24 mouse cellular contexts compared by ENCODE assay signal in genomic region chr6:121134249-121134648, GRCm38 (mm10). TPM values are rescaled to one million over a fixed set of nuclear protein-coding genes. Genes with fewer than 3 reads are reported as not detected.
DNase-seq lines count a peak whose midpoint lies in the region; ATAC-seq and TF ChIP-seq lines count a peak whose summit lies in the region.
"Had no signal": no experiment of that assay in that cellular context is flagged by ENCODE, and none has a peak within 500 bp of the region (broad histone marks: within the 10 kb centered on the region; RNA-seq: fewer than 3 reads in every experiment).

No protein-coding gene starts in this region.

- 26% methylated on average over 3 of the region's 3 CpGs for WGBS in midbrain, embryonic 10.5 days
- WGBS in midbrain, postnatal 0 days, result 16% methylated on average over 3 of the region's 3 CpGs

- no peak for TF ChIP-seq CTCF in midbrain, postnatal 0 days (IDR thresholded peaks at IDR 0.05)
- no peak for TF ChIP-seq CTCF in CH12.LX (conservative IDR thresholded peaks at IDR 0.05 in 1 of 2, IDR thresholded peaks at IDR 0.05 in 1 of 2; ENCODE audit: low read depth in 2 of 2, low read length in 2 of 2)

- in situ Hi-C loops in CH12.LX (cut with MboI; ENCODE audit: low pct_ligation_motif_present, low pct_unique_long_range_greater_than_20kb, low sequenced_read_pairs), result loop anchor here (5.0 kb wide), 2 partner anchors 43 to 162 kb away; no protein-coding TSS in a partner anchor

- H3K36me3 ChIP-seq in midbrain, embryonic 10.5 days, result no peaks in the 10 kb centered on the region
- no peaks in the 10 kb centered on the region for H3K36me3 ChIP-seq in midbrain, postnatal 0 days (ENCODE audit: insufficient read depth, low read length)
- H3K36me3 ChIP-seq in CH12.LX (replicated peaks in 1 of 2; ENCODE audit: control insufficient read depth in 1 of 2, insufficient read depth in 1 of 2, low read length in 1 of 2), result no peaks in the 10 kb centered on the region
- H3K36me3 ChIP-seq: G1E had no signal

- no peak overlapping the region for H3K4me2 ChIP-seq in midbrain, postnatal 0 days (ENCODE audit: low read depth, low read length, poor library complexity, severe bottlenecking)
- H3K4me2 ChIP-seq in CH12.LX (ENCODE audit: insufficient read depth, low read depth, poor library complexity, severe bottlenecking), result peak overlapping the region; percentile 61

- ATAC-seq in midbrain, postnatal 0 days (ENCODE audit: low FRiP score), result no peak
- ATAC-seq: activated CD4-positive, CD25-positive, alpha-beta regulatory T cell, adult 4 months; CD4-positive, CD25-positive, alpha-beta regulatory T cell, adult 4 months; Patski had no signal

- no peak overlapping the region for H3K4me3 ChIP-seq in midbrain, embryonic 10.5 days
- H3K4me3 ChIP-seq in midbrain, postnatal 0 days (ENCODE audit: low read depth, low read length), result no peak overlapping the region
- no peak overlapping the region for H3K4me3 ChIP-seq in CH12.LX (replicated peaks in 1 of 3; ENCODE audit: low read depth in 2 of 3, low read length in 2 of 3, poor library complexity in 1 of 3)

- no peaks in the 10 kb centered on the region for H3K9me3 ChIP-seq in midbrain, embryonic 10.5 days (replicated peaks)
- H3K9me3 ChIP-seq in midbrain, postnatal 0 days (ENCODE audit: low read length), result no peaks in the 10 kb centered on the region
- no peaks in the 10 kb centered on the region for H3K9me3 ChIP-seq in CH12.LX (replicated peaks; ENCODE audit: low read length)
- H3K9me3 ChIP-seq: G1E had no signal

- no peak overlapping the region for H3K9ac ChIP-seq in midbrain, postnatal 0 days (replicated peaks; ENCODE audit: low read length, poor library complexity, severe bottlenecking)
- no peak overlapping the region for H3K9ac ChIP-seq in CH12.LX (ENCODE audit: insufficient read depth, low read depth)

- no peak for TF ChIP-seq POLR2A in CH12.LX (IDR thresholded peaks at IDR 0.05; ENCODE audit: low read depth, low read length)

- peaks cover 36% of the 10 kb centered on the region for H3K27me3 ChIP-seq in midbrain, embryonic 10.5 days (ENCODE audit: low read depth, poor library complexity, severe bottlenecking)
- H3K27me3 ChIP-seq in midbrain, postnatal 0 days (ENCODE audit: insufficient read depth, low read length), result no peaks in the 10 kb centered on the region
- peaks cover 2% of the 10 kb centered on the region for H3K27me3 ChIP-seq in CH12.LX (replicated peaks)
- H3K27me3 ChIP-seq: Patski had no signal

- no peak for TF ChIP-seq RAD21 in CH12.LX (IDR thresholded peaks at IDR 0.05; ENCODE audit: low read depth, low read length)

- intact Hi-C loops in heart, postnatal 14 days (cut with DNase I), result loop anchor here (5.0 kb wide), 1 partner anchor 232 kb away; no protein-coding TSS in a partner anchor

- no peak for DNase-seq in midbrain, embryonic 10.5 days (ENCODE audit: low spot score)
- DNase-seq in midbrain, postnatal 0 days (ENCODE audit: low spot score), result no peak
- peak; percentile 45 for DNase-seq in CH12.LX (ENCODE audit: extremely low read depth)
- DNase-seq in ES-CJ7 (ENCODE audit: low read depth, low spot score), result peak; percentile 45
- DNase-seq in ZHBTc4 (ENCODE audit: low read depth, low spot score), result peak; percentile 53
- DNase-seq in heart, postnatal 14 days, result no peak
- no peak for DNase-seq in kidney, postnatal 4 days
- no peak for DNase-seq in thymus, postnatal 14 days
- DNase-seq: adrenal gland, adult 2 months; adrenal gland, adult 8-10 months; adrenal gland, postnatal 10 days; adrenal gland, postnatal 14 days; adrenal gland, postnatal 25 days; adrenal gland, postnatal 36 days; B cell, adult 2 months; cerebellum, adult 11 months; cerebellum, adult 11-12 months; cerebellum, adult 18-20 months; cerebellum, adult 2 months; cerebellum, adult 8-10 months had no signal

- H3K27ac ChIP-seq in midbrain, embryonic 10.5 days (replicated peaks), result 0 out of 2 replicates have a peak overlapping the region, but pooled peaks have one; percentile 33
- H3K27ac ChIP-seq in midbrain, postnatal 0 days (ENCODE audit: low read depth, low read length), result no peak overlapping the region
- H3K27ac ChIP-seq in CH12.LX (ENCODE audit: insufficient read depth, low read depth), result peak overlapping the region; percentile 34

- dilution Hi-C loops in CH12.LX (cut with MboI; ENCODE audit: extremely low pct_ligation_motif_present, extremely low pct_unique_long_range_greater_than_20kb, low sequenced_read_pairs), result no loop called here

- TF ChIP-seq EP300 in CH12.LX (IDR thresholded peaks at IDR 0.05; ENCODE audit: low read length), result no peak

- peaks cover 31% of the 10 kb centered on the region for H3K4me1 ChIP-seq in midbrain, embryonic 10.5 days
- 0 out of 2 replicates have a peak, but pooled peaks cover 3% of the 10 kb centered on the region for H3K4me1 ChIP-seq in midbrain, postnatal 0 days (ENCODE audit: insufficient read depth, low read length)
- peaks cover 4 to 62% of the 10 kb centered on the region in 2 experiments; a peak in 3 of 4 replicates for H3K4me1 ChIP-seq in CH12.LX (ENCODE audit: control insufficient read depth in 1 of 2, insufficient read depth in 2 of 2)

- H3K79me2 ChIP-seq in CH12.LX (replicated peaks; ENCODE audit: control insufficient read depth, extremely low read depth, insufficient read depth, poor library complexity, severe bottlenecking), result no peaks in the 10 kb centered on the region

TF ChIP-seq in CH12.LX, 34 proteins besides CTCF, POLR2A, EP300 and RAD21:
- TF ChIP-seq E2F4 (IDR thresholded peaks at IDR 0.05; ENCODE audit: insufficient replicate concordance, low read depth, low read length) (no peak), MXI1 (IDR thresholded peaks at IDR 0.05; ENCODE audit: low read depth, low read length) (peak; percentile 54; the same call in 1 of the 2 replicates), JUN (IDR thresholded peaks at IDR 0.05; ENCODE audit: insufficient read depth, low read depth, low read length) (no peak), ZKSCAN1 (IDR thresholded peaks at IDR 0.05; ENCODE audit: borderline replicate concordance, low read depth, low read length) (no peak), ELF1 (IDR thresholded peaks at IDR 0.05; ENCODE audit: low read depth, low read length) (no peak), NELFE (IDR thresholded peaks at IDR 0.05; ENCODE audit: low read depth, low read length) (no peak), BHLHE40 (IDR thresholded peaks at IDR 0.05; ENCODE audit: low read depth, low read length) (peak; percentile 36; the same call in 1 of the 2 replicates), RCOR1 (conservative IDR thresholded peaks at IDR 0.05; ENCODE audit: low read depth, low read length) (no peak), MAFK (IDR thresholded peaks at IDR 0.05; ENCODE audit: insufficient replicate concordance, low read length) (no peak), ETS1 (conservative IDR thresholded peaks at IDR 0.05; ENCODE audit: low read depth, low read length) (0 out of 2 replicates have a peak, but pooled peaks have one; percentile 20), TBP (conservative IDR thresholded peaks at IDR 0.05; ENCODE audit: low read depth, low read length) (no peak), MAX (IDR thresholded peaks at IDR 0.05; ENCODE audit: low read length) (peak; percentile 35), ZNF384 (IDR thresholded peaks at IDR 0.05; ENCODE audit: low read depth, low read length) (no peak), POLR2AphosphoS2 (IDR thresholded peaks at IDR 0.05; ENCODE audit: low read depth, low read length) (no peak), MAZ (IDR thresholded peaks at IDR 0.05; ENCODE audit: low read depth, low read length) (no peak), USF2 (conservative IDR thresholded peaks at IDR 0.05; ENCODE audit: low read depth, low read length) (no peak), IRF4 (IDR thresholded peaks at IDR 0.05; ENCODE audit: low read depth, low read length) (peak; percentile 67), ZC3H11A (IDR thresholded peaks at IDR 0.05; ENCODE audit: low read depth, low read length) (no peak), CHD1 (IDR thresholded peaks at IDR 0.05; ENCODE audit: low read depth, low read length) (0 out of 2 replicates have a peak, but pooled peaks have one; percentile 56), MYC (IDR thresholded peaks at IDR 0.05; ENCODE audit: low read depth, low read length) (no peak), TCF12 (IDR thresholded peaks at IDR 0.05; ENCODE audit: low read depth, low read length) (no peak; the same call in 1 of the 2 replicates), PAX5 (IDR thresholded peaks at IDR 0.05; ENCODE audit: low read length) (no peak)
TF ChIP-seq in CH12.LX: peak in this region for 6.

RNA-seq across cellular contexts. Expression of gene Mical3, which starts 3.5 kb away (rescaled TPM):
- polyA plus RNA-seq in midbrain, embryonic 10.5 days (2016; fragmentation: Nextera tagmentation; extraction: Ambion mirVana), result 9.0 and 10.2 TPM in 2 replicates
- total RNA-seq in midbrain, postnatal 0 days (2014; rRNA removed), result 76.4 and 83.4 TPM in 2 replicates
- 19.0 and 25.0 TPM in 2 replicates for polyA plus RNA-seq in midbrain, postnatal 0 days (2015; fragmentation: Nextera tagmentation; extraction: Ambion mirVana)
- total RNA-seq in CH12.LX (2012; rRNA removed) (22.1 and 26.8 TPM in 2 replicates), CH12.LX (2014; rRNA removed) (7.9 and 10.2 TPM in 2 replicates)
- 56.3 and 61.3 TPM in 2 replicates for polyA plus RNA-seq in CH12.LX (2012; ENCODE audit: insufficient read length, low read depth)
- total RNA-seq in heart, postnatal 14 days (2021), result 100 to 1,000 TPM; 114 to 124 TPM

RNA-seq across cellular contexts. Expression of gene Pex26, which starts 49.2 kb away (rescaled TPM):
- 8.5 and 8.8 TPM in 2 replicates for polyA plus RNA-seq in midbrain, embryonic 10.5 days (2016; fragmentation: Nextera tagmentation; extraction: Ambion mirVana)
- 31.2 and 32.6 TPM in 2 replicates for total RNA-seq in midbrain, postnatal 0 days (2014; rRNA removed)
- 12.7 and 13.6 TPM in 2 replicates for polyA plus RNA-seq in midbrain, postnatal 0 days (2015; fragmentation: Nextera tagmentation; extraction: Ambion mirVana)
- total RNA-seq in CH12.LX (2012; rRNA removed), result 3.3 TPM in 2 replicates
- total RNA-seq in CH12.LX (2014; rRNA removed), result 2.6 and 2.8 TPM in 2 replicates
- polyA plus RNA-seq in CH12.LX (2012; ENCODE audit: insufficient read length, low read depth), result 3.2 and 3.9 TPM in 2 replicates
- total RNA-seq in heart, postnatal 14 days (2021), result 1 to 10 TPM; 8.1 to 8.4 TPM

Comparison
In these comparisons a context has a peak if more than half of its experiments do, and no peak if none do; other contexts are left out.
1. DNase-seq: peak in CH12.LX (single experiment), ES-CJ7 (single experiment) and ZHBTc4 (single experiment); none in midbrain, embryonic 10.5 days (single experiment), midbrain, postnatal 0 days (single experiment), heart, postnatal 14 days (0 of 2), kidney, postnatal 4 days (0 of 2) and thymus, postnatal 14 days (single experiment).